Mouse (Mus musculus): ENCODE data around the gene Olfr725.

DNA sequence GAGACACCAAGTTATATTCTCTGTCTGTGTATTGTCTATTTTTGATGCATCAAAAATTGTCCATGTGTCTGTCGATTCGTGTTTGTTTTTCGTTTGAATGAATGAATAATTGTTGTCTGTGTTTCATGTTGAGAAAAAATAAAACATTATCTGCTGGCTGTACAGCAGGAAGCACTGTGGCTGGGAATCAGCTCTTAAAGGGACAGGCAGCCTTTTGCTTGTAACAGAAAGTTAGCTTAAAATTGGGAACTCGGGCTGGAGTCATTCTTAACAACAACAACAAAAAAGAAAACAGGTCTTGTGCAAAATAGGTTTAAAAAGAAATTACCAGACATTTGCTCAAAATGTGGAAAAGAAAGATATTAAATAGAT lies 22.5 kb upstream of the Olfr725 start:
- TF ChIP-seq CTCF (IDR thresholded peaks at IDR 0.05; ENCODE audit: low read depth) (no peak), EP300 (IDR thresholded peaks at IDR 0.05; ENCODE audit: low read depth) (no peak)

All from heart, postnatal 0 days (tissue).